Mouse (Mus musculus) right cerebral cortex, postnatal 4 days (tissue): ENCODE results near the gene Lrch3.
"Not testable (repeated sequence)": the region's sequence is repeated elsewhere in the genome, so short reads cannot be mapped to it uniquely, and the experiment has no call there.

Experiments
- DNase-seq: peaks from one replicate; pipeline ENCODE4 v3.0.0-alpha.2; 2022

The Lrch3 gene

DNA sequence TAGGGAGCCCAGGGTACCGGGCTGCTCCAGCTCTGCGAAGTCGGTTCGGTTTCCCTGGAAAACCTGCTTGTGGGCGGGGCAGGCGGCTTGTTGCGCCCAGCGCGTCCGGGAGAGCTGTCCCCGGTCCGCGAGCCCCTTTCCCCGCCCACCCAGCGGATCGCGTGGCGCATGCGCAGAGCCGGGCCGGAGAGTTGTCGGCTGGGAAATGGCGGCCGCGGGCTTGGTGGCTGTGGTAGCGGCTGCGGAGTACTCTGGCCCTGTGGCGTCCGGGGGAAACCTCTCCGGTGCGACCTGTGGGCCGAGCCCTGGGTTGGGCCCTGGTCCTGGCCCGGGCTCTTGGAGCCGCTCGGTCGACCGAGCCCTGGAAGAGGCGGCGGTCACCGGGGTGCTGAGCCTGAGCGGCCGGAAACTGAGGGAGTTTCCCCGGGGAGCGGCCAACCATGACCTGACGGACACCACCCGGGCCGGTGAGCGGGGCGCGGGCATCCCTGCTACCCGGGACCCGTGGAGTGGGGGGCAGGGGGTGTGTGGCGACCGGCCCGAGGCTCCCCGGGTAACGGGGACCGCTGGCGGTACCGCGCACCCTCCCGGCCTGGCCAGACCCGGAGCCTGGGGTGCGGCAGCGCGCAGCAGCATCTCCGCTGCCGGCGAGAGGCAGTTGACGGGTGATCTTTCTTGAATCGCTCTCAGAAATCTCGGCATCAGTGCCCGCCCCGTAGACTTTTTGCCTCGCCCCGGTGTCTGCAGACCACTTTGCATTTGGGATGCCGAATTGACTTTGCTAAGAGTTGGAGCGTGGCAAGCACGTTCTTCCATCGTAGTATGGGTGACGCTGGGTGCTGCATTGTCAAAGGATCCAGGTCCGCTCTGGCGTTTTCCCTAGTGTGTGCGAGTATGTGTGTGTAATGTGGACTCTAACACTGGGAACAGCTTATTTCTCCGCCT lies at the start of gene Lrch3:
TSS of gene Lrch3 (plus strand) at position 164 of the 945 bp plus-strand sequence.
- peak; percentile 96 for DNase-seq

DNA sequence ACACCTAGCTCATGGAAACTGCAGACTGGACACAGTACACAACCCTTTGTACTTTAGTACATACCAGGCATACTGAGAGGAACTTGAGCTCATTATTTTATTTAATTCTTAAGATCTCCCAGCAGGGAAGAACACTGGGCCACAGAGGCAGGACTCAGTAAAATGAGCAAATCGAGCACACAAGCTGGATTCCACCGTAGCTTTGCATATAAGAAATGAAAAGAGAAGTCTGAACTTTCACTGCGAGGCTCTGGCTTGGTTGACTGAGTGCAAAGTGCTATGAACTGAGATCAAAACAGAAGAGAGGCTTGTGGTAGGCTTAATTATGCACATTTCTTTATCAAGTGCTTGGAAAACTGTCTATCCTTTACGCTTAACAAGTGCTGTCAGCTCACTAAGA lies 48.5 kb upstream of the Lrch3 start:
- DNase-seq, result no peak

GRCm38 (mm10) chr16:32866713-32867112 lies 47.2 kb upstream of the Lrch3 start:
- DNase-seq, result no peak

DNA sequence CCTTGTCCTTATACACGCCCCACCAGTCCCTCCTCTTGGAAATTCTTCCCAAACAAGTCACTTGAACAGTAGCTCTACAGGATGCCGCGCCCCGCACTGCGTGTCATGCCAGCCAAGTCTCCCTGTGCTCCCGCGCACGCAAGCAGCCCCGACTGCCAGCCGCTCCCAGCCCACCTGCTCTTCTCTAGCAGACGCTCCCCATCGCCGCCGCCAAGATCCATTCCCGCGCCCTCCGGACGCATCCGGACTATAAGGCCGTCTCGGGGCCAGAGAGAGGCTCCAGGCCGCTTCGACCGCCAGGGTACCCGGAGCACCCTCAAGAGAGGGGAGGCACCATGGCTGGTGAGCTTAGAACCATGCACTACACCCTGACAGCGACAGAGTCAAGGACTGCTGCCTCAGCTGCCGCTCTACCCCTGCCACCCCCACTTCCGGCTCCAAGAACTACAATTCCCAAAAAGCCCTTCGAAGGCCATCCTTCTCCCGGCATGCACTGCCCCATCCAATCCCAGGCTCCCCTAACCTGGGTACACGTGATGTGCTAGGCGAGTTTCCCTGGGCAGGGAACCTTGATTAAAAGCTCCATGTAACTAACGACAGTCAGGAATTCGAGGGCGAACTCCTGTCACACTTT lies 45.9 kb upstream of the Lrch3 start:
- DNase-seq, result peak; percentile 76

DNA sequence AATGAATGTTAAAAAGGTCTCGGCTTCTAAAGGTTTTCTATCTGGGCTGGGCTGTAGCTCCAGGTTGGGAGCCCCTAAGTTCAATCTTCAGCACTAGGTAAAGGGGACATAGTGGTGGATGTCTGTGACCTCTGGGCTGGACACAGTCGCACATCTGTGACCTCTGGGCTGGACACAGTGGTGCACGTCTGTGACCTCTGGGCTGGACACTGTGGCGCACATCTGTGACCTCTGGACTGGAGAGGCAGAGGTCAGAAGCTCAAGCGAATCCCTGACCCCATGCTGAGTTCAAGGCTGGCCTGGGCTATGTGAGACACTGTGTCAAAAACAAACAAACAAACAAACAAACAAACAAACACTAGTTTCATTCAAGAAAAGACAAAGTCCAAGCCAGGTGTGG lies 43.7 kb upstream of the Lrch3 start:
- DNase-seq, result no peak

- DNase-seq, result no peak
Measured at GRCm38 (mm10) chr16:32873366-32873765, 40.5 kb upstream of the Lrch3 start.

DNA sequence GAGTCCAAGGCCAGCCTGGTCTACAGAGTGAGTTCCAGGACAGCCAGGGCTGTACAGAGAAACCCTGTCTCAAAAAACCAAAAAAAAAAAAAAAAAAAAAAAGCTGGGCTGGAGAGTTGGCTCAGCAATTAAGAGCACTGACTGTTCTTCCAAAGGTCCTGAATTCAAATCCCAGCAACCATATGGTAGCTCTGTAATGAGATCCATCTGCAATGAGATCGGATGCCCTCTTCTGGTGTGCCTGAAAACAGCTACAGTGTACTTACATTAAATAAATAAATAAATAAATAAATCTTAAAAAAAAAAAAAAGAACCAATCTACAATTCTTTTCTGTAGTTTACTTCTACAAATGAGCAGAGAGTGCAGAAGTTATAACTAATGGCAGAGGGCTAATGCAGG lies 38.6 kb upstream of the Lrch3 start:
- not testable (repeated sequence) for DNase-seq

DNA sequence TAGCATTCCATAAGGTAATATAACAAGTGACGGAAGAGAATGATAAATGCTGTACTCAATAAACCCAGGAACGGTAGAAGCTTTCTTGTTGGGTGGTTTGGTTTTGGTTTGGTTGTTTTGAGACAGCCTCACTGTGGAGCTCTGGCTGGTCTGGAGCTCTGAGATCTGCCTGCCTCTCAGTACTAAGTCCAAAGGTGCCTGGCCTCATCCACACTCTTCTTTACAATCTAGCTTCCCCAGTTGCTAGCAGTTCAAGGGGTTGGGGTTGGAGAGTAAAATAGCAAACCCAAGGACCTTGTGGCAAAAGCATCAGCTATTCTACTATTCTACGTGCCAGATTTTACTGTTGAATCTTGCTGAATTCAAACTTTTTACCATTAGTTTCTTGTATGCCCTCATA lies 38.1 kb upstream of the Lrch3 start:
- no peak for DNase-seq

DNA sequence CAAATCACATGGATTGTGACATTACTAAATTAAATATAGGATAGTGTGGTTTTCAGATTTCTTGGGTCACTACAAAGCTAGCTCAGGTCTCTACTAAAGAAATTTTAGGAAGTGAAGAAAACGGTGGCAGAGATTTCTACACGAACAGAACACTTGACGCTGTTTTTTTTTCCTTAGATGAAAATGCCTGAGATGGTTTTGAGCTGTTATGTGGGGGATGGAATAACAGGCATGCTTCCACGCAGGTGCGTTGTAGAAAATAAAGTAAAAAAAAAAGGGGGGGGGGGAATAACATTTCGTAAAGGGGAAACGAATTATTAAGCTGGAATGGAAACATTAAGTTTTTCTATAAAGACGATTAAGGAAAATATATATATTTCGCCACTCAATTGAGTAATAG lies 37.1 kb upstream of the Lrch3 start:
- no peak for DNase-seq

DNA sequence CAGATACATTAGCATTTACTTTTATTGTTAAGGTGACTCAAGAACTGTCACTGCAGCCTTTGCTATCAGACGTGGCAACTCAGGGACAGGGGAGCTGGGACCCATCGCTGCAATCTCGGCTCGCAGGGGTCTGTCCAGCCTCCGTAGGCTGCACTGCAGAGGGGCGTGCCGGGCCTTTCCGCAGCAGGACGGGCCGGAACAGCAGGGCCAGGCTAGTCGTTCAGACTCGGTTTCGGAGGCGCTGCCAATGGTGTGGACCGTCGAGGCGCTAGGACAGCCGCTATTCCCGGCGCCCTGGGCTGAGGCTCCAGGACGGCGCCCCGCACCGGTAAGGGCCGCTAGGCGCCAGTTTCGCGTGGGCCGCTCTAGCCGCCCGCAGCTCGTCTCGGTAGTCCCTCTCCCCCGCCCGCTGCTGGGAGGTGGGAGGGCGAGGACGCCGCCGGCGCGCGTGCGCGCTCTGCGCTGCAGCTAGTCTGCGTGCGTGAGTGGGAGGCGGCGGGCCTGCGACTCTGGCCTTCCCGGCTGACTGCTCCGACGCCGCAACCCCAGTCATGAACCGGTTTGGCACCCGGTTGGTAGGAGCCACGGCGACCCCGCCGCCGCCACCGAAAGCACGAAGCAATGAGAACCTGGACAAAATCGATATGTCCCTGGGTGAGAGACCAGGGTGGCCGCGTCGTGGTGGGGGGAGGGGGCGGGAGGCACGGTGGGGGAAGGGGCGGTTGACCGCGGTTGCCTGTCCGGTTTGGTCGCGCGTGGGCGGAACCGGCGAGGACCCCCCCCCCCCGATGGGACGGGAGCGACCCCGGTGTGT lies 36.4 kb upstream of the Lrch3 start, which contains the start of the genes Fyttd1 and Rubcn:
TSS of gene Fyttd1 (plus strand) at position 158 of the 814 bp plus-strand sequence.
TSS of gene Rubcn (minus strand) at position 424 of the 814 bp plus-strand sequence.
- DNase-seq, result peak; percentile 94

DNA sequence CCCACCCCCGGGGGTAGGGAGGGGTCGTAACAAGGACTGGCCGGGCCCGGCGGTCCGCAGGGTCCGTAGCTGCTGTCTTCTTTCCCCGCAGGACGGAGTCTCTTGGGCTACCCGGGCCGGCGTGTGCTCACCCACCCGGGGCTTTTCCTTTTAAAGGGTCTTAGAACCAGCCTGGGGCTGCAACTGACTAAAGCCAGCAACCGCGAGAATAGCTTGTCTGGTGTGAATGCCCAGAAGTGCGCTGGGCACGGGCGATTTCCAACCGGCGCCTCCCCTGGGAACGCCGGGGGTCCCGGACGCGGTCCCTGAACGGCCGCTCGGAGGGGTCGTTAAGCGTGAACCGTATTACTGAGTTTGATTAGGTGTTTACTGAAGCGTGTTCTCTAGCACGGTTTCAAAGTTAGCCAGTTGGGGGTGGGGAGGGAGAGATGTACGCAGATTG lies 35.7 kb upstream of the Lrch3 start:
- DNase-seq, result no peak

GRCm38 (mm10) chr16:32878972-32879926 lies 34.7 kb upstream of the Lrch3 start:
- DNase-seq, result no peak

GRCm38 (mm10) chr16:32881538-32881937 lies 32.4 kb upstream of the Lrch3 start:
- no peak for DNase-seq

- DNase-seq, result no peak
Measured at GRCm38 (mm10) chr16:32887996-32888395, 25.9 kb upstream of the Lrch3 start.

DNA sequence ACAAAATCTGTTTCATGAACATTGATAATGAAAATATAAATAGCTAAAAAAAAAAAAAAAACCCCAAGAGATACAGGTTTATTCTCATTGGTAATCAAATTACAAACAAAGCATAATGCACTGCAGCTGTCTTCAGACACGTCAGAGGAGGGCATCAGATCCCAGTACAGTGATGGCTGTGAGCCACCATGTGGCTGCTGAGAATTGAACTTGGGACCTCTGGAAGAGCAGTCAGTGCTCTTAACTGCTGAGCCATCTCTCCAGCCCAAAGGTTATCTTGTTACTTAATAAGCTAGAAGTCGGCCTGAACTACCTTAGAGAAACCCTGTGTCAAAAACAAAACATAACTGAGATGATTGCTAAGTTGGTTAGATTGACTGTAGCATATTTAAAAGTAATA lies 24.0 kb upstream of the Lrch3 start:
- no peak for DNase-seq

GRCm38 (mm10) chr16:32896126-32896525 lies 17.8 kb upstream of the Lrch3 start:
- DNase-seq, result no peak

DNA sequence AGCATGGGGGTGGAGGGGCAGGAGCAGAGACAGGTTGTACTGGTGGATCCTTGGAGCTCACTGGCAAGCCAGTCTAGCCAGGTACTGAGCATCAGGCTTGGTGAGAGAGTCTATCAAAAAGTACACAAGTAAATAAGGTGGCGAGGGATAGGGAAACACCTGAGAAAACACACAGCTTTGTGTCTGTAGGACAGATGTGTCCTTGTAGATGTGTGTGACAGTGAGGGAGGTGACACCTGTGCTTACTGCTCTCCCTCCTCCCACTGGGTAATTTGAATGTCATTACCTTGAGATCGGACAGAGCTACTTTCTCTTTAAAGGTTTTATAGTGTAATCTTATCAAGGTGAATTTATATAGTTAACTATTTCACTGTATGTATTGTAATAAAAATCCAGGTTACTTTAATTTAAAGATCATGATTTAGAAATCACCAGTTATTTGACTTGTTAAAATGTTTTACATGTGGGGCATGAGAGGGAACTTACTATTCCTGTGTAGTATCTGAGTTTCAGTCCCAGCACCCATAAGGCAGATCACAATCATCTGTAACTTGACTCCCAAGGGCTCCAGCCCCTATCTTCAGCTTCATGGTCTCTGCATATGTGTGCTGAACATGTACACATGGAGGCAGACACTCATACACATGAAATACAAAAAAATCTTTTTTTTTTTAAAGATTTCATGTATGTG lies 12.4 kb upstream of the Lrch3 start:
- DNase-seq, result no peak

DNA sequence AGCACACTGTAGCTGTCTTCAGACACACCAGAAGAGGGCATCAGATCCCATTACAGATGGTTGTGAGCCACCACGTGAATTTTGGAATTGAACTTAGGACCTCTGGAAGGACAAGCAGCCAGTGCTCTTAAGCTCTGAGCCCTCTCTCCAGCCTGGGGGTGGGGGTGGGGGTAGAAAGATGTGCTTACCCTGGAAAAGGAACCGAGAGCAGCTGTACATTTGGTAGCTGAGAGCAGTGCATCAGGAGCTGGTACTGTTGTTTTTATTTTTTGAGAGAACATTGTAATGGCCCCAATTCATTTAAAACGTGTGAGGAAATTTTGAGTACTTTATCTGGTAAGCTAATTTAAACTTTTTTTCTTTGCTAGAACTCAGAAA lies 11.9 kb upstream of the Lrch3 start:
- no peak for DNase-seq

GRCm38 (mm10) chr16:32906186-32906585 lies 7.7 kb upstream of the Lrch3 start:
- no peak for DNase-seq

- no peak for DNase-seq
Measured at GRCm38 (mm10) chr16:32906727-32907126, 7.2 kb upstream of the Lrch3 start.

GRCm38 (mm10) chr16:32913212-32913611 lies 688 bp upstream of the Lrch3 start:
- no peak for DNase-seq
